Mouse (Mus musculus) 3T3-L1 (cell line): ENCODE results near the gene Tmem176a.
"Not testable (repeated sequence)": the region's sequence is repeated elsewhere in the genome, so short reads cannot be mapped to it uniquely, and the experiment has no call there.

Source experiments
- DNase-seq: peaks from one replicate; pipeline ENCODE4 v3.0.0-alpha.2; 2015; ENCODE audit warnings: low read depth, low spot score

The Tmem176a gene

GRCm38 (mm10) chr6:48840371-48840969 lies at the start of gene Tmem176a:
Gene Tmem176a, plus strand, starts transcription at chr6:48840919.
- DNase-seq: peak; percentile 77

GRCm38 (mm10) chr6:48801897-48802296 lies 38.8 kb upstream of the Tmem176a start:
- DNase-seq: no peak

DNA sequence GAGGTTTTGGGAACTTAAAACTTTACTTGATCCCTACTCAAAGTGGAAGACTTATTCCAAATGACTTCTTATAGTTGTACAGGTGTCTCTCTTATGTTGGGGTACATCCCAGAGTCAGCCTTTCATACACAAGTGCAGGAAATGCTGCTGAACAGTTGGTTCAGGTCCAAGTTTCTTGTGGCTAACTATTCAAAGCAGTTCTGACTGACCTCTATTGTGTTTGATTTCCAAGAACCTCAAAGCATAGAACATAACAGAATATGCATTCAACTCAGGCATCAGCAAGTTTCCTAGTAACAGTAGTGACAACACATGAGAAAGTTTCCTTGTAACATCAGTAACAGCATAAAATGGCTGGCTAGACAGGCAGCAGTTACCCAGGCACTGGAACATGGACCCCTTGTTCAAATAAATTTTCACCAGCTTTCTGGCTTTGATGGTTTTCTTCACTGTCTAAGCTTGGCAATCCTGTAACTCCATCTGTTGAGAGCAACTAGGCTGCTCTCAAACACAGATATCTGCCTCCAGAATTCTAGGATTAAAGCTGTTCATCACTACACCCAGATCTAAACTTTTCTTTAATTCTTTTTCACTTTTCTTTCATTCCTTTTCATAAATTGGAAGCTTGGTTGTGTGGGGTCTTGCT lies 37.2 kb upstream of the Tmem176a start:
- DNase-seq: no peak

DNA sequence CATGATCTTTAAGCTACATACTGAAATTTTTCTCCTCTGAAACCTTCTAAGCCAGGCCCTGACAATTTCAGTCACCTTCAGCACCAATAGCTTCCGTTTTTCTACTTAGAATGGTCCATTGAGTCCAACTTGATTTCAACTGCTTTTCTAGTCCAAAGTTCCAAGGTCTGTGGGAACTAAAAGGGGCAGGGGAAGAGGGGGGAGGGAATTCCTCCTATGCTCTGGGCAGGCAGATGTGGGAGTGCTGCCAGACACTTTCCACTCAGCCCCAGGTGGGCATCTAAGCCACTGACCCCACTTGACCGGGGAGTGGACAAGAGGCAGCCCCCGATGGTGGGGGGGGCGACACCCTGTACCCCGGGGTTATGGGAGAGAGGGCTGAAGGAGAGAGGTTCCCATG lies 36.4 kb upstream of the Tmem176a start:
- no peak for DNase-seq

DNA sequence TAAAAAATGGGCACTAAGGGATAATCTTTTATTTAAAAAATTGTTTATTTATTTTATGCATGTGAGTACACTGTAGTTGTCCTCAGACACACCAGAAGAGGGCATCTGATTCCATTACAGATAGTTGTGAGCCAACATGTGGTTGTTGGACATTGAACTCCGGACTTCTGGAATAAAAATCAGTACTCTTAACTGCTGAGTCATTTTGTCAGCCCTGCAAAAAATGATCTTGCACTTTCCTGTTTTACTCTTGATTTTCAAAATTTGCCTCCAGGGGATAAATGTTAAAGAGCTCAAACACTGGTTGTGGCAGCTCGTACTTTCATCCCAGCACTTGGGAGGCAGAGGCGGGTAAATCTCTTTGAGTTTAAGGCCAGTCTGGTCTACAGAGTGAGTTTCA lies 34.0 kb upstream of the Tmem176a start:
- no peak for DNase-seq

GRCm38 (mm10) chr6:48809494-48810219 lies 31.1 kb upstream of the Tmem176a start:
- DNase-seq: no peak

- DNase-seq: peak; percentile 28
Measured at GRCm38 (mm10) chr6:48815013-48815412, 25.7 kb upstream of the Tmem176a start.

DNA sequence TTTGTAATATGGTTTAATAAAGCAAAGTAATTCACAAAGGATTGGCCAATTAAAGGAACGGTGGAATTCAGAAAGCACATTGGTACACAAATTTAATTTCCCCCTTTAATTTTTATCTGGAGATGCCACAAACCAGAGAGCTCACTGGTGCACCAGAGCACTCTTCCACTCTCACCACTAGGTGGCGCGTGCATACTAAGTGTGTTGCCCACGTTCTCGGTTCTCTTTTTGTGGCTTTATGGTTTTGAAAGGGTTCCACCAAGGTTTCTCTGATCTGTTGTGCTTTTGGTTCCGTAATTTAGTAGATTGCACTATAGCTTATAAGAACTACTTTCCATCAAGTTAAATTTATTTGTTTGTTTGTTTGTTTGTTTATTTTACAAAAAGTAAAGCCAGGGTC lies 22.9 kb upstream of the Tmem176a start:
- peak; percentile 94 for DNase-seq

- DNase-seq: not testable (repeated sequence)
Measured at GRCm38 (mm10) chr6:48821991-48822785, 18.5 kb upstream of the Tmem176a start.

- peak; percentile 22 for DNase-seq
Measured at GRCm38 (mm10) chr6:48825016-48825415, 15.7 kb upstream of the Tmem176a start.

- DNase-seq: peak; percentile 96
Measured at GRCm38 (mm10) chr6:48828976-48829375, 11.7 kb upstream of the Tmem176a start.

DNA sequence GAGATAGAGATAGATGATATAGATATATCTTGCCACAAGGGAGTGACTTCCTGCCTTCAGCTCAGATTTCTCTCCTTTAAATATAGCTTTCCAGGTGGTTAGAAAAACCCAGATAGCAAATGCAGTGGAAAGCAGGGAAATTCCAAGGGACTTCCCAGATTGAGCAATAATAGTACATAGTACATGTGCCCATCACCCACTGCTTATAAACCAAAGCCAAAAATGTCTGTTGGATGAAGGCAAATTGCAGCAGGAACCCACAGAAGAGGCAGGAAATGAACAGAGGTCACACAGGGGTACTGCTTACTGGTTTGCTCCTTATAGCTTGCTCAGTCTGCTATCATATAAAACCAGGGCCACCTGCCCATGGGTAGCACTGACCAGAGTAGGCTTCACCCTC lies 11.1 kb upstream of the Tmem176a start:
- DNase-seq: peak; percentile 94

DNA sequence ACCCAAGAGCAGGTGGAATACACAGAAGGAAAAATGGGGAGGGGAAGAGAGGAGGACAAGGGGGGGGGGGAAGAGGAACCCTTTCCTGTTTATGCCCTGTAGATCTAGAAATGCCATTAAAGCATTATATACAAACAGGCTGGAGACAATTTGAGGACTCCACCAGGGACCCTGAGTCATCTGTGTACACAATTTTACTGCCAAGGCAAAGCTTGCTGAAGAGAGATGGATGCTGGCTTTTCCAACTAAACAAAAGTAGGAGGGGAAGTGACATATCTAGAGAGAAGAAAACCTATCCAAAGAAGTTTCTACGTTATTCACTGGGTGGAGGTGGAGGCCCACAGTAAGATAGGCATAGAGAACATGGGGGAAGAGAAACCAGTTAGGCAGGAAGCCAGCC lies 10.5 kb upstream of the Tmem176a start:
- peak; percentile 70 for DNase-seq

DNA sequence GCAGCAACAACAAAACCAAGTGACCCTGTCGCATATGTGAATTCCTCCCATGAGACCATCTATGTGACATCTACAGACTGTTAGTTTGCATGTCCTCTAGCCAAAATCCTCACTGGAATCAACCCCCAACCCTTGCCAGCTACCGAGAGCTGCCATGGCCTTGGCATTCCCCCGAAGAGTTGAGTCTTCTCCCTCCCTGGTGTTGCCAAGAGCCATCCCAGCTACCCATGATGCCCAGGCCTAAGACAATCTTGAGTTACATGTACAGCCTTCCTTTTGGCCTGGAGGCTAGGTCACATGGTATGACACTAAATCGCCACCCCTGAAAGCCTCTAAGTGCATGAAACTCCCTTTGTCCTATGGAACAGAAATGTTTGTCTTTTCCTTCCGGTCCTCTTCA lies 9.6 kb upstream of the Tmem176a start:
- DNase-seq: no peak

DNA sequence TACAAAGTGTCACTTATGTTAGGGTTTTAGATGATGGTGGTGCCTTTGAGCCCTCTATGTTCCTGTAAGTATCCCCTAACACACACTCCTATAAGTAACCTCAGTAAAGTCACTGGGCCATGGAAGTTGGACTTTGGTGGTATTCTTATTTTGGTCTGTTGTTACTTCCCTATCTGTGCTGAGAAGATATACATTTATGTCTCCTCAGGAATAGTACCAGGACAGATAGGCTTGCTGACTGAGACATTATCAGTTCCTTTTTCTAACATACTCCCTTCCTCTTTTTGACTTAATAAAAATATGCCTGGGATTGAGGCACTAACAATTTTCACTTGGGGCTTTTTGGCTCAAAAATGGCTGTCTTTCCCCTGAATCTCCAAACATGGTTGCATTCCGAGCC lies 8.3 kb upstream of the Tmem176a start:
- no peak for DNase-seq

DNA sequence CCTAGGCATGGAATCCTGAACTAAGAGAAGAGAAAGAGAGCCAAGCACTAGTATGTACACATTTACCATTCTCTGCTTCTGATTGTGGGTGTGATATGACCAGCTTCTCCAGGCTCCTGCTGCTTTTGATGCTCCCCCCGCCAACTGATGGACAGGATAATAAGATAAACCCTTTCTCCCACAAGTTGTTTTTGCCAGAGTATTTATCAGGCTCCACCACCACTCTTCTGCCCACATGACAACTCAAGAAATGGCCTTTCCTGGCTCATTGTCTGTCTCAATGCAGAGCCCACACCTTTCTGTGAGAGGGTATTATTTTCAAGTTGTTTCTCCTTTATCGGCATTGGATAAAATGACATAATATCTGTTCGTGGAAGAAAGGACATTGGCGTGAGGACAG lies 7.2 kb upstream of the Tmem176a start:
- DNase-seq: no peak

DNA sequence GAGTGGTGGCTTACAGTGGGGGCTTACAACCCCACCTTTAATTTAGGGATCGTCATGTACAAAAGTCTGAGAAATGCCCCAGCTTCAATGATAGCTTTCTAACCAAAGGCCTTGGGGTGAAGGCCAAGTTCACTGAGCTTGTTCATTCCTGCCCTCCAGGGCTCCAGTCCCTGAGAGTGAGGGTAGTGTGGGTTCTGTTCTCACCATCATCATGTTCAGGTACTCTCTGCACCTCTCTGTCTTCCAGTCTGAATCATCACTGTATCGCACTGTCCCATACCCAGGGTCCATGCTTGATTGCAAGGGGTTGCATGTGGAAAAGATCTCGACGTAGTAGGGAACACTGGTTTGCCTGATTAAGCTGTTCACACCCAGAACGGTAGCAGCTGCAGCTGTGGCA lies 5.5 kb upstream of the Tmem176a start:
- no peak for DNase-seq

DNA sequence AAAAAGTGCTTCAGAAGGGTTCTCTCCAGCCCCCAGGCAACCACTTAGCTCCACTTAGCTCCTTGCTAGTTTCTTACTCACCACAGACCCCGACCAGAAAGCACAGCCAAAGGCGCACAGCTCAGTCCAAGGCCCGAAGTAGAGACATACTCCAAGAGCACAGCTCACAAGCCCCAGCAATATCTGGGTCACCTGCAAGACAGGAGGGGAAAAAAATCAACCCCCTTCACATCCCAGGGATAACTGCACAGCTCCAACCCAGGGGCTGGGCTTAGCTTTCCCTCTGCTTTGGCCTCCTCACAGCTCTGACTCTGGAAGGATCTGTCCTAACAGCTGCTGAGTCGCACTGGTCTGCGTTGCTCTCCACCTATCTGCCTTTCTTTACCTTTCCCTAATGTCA lies 4.6 kb upstream of the Tmem176a start:
- DNase-seq: no peak

- no peak for DNase-seq
Measured at GRCm38 (mm10) chr6:48837516-48837915, 3.2 kb upstream of the Tmem176a start.

- DNase-seq: no peak
Measured at GRCm38 (mm10) chr6:48838321-48839080, 2.2 kb upstream of the Tmem176a start.

DNA sequence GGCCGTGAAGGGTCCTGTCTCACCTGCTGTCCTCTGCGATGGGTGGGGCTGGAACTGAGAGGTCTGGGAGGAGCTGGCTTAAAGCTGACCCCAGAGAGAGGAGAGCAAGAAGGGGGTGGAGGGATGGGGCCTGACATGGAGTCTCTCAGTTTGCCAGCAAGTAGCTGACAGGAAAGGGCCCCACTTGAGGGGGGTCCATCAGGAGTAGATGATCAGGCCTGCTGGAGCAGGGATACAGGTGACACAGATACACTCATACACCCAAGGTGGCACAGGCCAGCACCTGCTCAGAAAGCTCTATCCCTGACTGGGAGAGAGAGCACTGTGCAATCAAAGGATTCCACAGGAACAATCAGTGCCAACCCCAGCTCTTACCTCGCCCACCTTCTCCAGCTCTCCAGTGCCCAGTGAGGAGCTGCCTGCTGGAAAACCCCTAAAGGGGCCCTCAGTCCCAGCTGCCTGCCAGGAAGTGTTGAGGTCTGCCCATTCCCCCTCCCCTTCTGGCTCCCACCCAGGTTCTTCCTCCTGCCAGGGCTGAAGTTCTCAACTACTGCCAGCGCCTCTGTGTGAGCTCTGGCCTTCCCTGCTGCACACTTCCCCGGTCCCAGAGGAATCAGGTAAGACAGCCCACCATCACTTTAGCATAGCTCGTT lies 380 bp downstream of the Tmem176a start, which contains the start of gene Tmem176b:
Tmem176b (minus strand) TSS at position 524 of the 653 bp plus-strand sequence.
- DNase-seq: peak; percentile 99
